Mouse (Mus musculus): ENCODE results near the gene Clta.

The Clta gene

DNA sequence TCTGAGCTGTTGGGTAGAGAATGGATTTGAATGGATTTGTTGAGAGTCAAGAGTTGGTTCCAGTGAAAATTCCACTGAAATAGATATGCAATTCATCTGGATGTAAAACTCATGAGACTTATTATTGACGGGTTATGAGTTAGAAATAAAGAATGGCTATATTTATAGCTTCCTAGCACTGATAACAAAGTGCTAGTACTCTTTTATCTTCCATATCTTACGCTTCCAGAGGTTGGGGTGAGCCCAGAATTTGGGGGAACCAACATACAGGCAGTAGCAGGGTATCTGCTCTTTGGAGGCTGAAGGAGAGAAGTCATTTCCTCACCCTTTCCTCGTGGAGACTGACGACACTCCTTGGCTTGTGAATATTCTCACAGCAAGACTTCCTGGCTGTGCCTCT, 70.2 kb downstream of the Clta start:
- no peak for DNase-seq

DNA sequence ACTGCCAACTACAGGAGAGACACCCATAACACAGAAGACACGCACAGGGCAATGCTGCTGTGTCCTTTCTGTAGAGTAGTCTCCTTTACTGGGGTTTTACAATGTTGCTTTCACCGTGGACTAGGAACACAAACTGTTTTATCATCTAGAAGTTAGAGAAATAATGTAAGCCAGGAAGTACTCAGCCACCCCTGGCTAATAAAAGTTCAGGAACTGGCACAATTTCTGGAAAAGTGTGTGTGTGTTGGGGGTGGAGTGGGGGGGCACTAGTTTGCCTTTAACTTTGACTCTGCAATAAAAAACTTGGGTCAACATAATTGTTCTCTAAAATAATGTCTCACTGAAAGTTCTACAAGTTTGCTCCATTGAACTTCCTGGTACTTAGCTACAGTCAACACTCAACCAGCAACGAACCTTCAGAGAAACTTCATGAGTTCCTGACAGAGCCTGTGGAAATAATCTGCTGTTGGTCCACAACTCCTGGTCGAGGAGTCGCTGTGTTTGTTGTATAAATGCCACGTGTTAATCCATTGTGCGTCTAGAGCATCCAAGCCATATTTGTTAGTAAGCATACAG, 74.2 kb downstream of the Clta start:
- DNase-seq, result peak in 1 of 2 experiments; percentile 38

Data from lung, adult 18-20 months (tissue).